Mouse (Mus musculus) lung, embryonic 15.5 days (tissue): ENCODE results near the gene Mboat7. TPM values are rescaled to one million over a fixed set of nuclear protein-coding genes. Genes with fewer than 3 reads are reported as not detected.
A peak's percentile ranks its signal among the peaks of the same experiment; 100 is the strongest.
"Not testable (repeated sequence)": the region's sequence is repeated elsewhere in the genome, so short reads cannot be mapped to it uniquely, and the experiment has no call there.

Experiments
- ATAC-seq: fragments of 200-750 bp; cut with Nextera tagmentation; 2 replicates; pipeline ENCODE4 v1.8.0; 2017; ENCODE audit warnings: moderate number of reproducible peaks, borderline replicate concordance; ENCODE audit not compliant: low FRiP score, low TSS enrichment; ENCODE audit errors: extremely low read depth
- H3K27ac ChIP-seq: fragments of 300-500 bp; sonication (generic); 2 replicates; pipeline ENCODE4 v1.5.1; 2015; ENCODE audit warnings: moderate library complexity, mild to moderate bottlenecking, inconsistent platforms
- H3K27me3 ChIP-seq: fragments of 300-500 bp; sonication (generic); 2 replicates; pipeline ENCODE4 v1.6.1; 2015; ENCODE audit warnings: inconsistent platforms
- H3K36me3 ChIP-seq: fragments of 300-500 bp; sonication (generic); 2 replicates; pipeline ENCODE4 v1.6.1; 2015; ENCODE audit warnings: inconsistent platforms
- H3K4me1 ChIP-seq: fragments of 300-500 bp; sonication (generic); 2 replicates; pipeline ENCODE4 v1.6.1; 2015; ENCODE audit warnings: inconsistent platforms
- H3K4me2 ChIP-seq: fragments of 300-500 bp; sonication (generic); 2 replicates; pipeline ENCODE4 v1.6.1; 2015; ENCODE audit warnings: inconsistent platforms, mild to moderate bottlenecking, moderate library complexity
- H3K4me3 ChIP-seq: fragments of 300-500 bp; sonication (generic); 2 replicates; pipeline ENCODE4 v1.5.1; 2015; ENCODE audit warnings: mild to moderate bottlenecking, inconsistent platforms
- H3K9ac ChIP-seq: fragments of 300-500 bp; sonication (generic); 2 replicates; pipeline ENCODE4 v1.6.1; 2015; ENCODE audit warnings: inconsistent platforms
- H3K9me3 ChIP-seq: fragments of 300-500 bp; sonication (generic); 2 replicates; pipeline ENCODE4 v1.6.1; 2016; ENCODE audit warnings: inconsistent platforms
- WGBS: fragments of 180-500 bp; shearing (Covaris S2); methylation state at CpG from one replicate; pipeline ENCODE4 v1.1.7; 2015; 5-methylcytosine and 5-hydroxymethylcytosine counted together
- polyA plus RNA-seq: library from polyadenylated mRNA; unstranded; fragments of >200 nt; fragmentation: Nextera tagmentation; extraction: Ambion mirVana; gene quantifications from 2 replicates; pipeline ENCODE4 v1.2.1, GENCODE M21; 2015

Gene Mboat7
- polyA plus RNA-seq, 1 experiment from 2014 or later: 51.4 TPM

GRCm38 (mm10) chr7:3705911-3706310, 12.6 kb upstream of the Mboat7 start:
- peaks cover 32% of the 10 kb centered on the region for H3K36me3 ChIP-seq
- H3K4me1 ChIP-seq: peaks cover 24% of the 10 kb centered on the region
- H3K27ac ChIP-seq: no peak overlapping the region
- H3K9ac ChIP-seq: peak overlapping the region; percentile 79
- H3K9me3 ChIP-seq: no peaks in the 10 kb centered on the region
- peak overlapping the region; percentile 82 for H3K4me2 ChIP-seq
- H3K4me3 ChIP-seq: peak overlapping the region; percentile 69
- no peaks in the 10 kb centered on the region for H3K27me3 ChIP-seq
- ATAC-seq: no peak
- 20% methylated on average over 6 of the region's 6 CpGs for WGBS

- peak overlapping the region; percentile 69 for H3K4me3 ChIP-seq
- not testable (repeated sequence) for H3K9me3 ChIP-seq, ATAC-seq, H3K27me3 ChIP-seq
- peak overlapping the region; percentile 82 for H3K4me2 ChIP-seq
- peaks cover 24% of the 10 kb centered on the region for H3K4me1 ChIP-seq
- peaks cover 32% of the 10 kb centered on the region for H3K36me3 ChIP-seq
- 2% methylated on average over 7 of the region's 7 CpGs for WGBS
- H3K9ac ChIP-seq: peak overlapping the region; percentile 79
- peak overlapping the region; percentile 93; the same call in 1 of the 2 replicates for H3K27ac ChIP-seq
These were observed 12.1 kb upstream of the Mboat7 start for GRCm38 (mm10) chr7:3705461-3705860.

GRCm38 (mm10) chr7:3704475-3704874, 11.2 kb upstream of the Mboat7 start:
- peaks cover 41% of the 10 kb centered on the region for H3K36me3 ChIP-seq
- ATAC-seq: peak; percentile 10; the same call in 1 of the 2 replicates
- H3K27ac ChIP-seq: peak overlapping the region; percentile 93
- H3K4me1 ChIP-seq: peaks cover 24% of the 10 kb centered on the region
- peak overlapping the region; percentile 69 for H3K4me3 ChIP-seq
- H3K4me2 ChIP-seq: peak overlapping the region; percentile 82
- H3K9me3 ChIP-seq: no peaks in the 10 kb centered on the region
- no peaks in the 10 kb centered on the region for H3K27me3 ChIP-seq
- WGBS: under 1% methylated on average over 20 of the region's 20 CpGs
- peak overlapping the region; percentile 79 for H3K9ac ChIP-seq

- H3K36me3 ChIP-seq: peaks cover 46% of the 10 kb centered on the region
- WGBS: under 1% methylated on average over 42 of the region's 42 CpGs
- no peaks in the 10 kb centered on the region for H3K9me3 ChIP-seq
These were observed 10.6 kb upstream of the Mboat7 start, which contains the start of gene Rps9 for GRCm38 (mm10) chr7:3703879-3704441. TSS of gene Rps9 (plus strand) at chr7:3703993.

GRCm38 (mm10) chr7:3703148-3703878, 10.0 kb upstream of the Mboat7 start:
- Histone ChIP-seq H3K4me3 (peak overlapping the region; percentile 69), H3K4me2 (peak overlapping the region; percentile 59), H3K27ac (peak overlapping the region; percentile 80), H3K9me3 (no peaks in the 10 kb centered on the region), H3K27me3 (no peaks in the 10 kb centered on the region), H3K9ac (peak overlapping the region; percentile 79), H3K36me3 (peaks cover 53% of the 10 kb centered on the region), H3K4me1 (peaks cover 24% of the 10 kb centered on the region)
- WGBS: 20% methylated on average over 6 of the region's 6 CpGs
- peak; percentile 32; the same call in 1 of the 2 replicates for ATAC-seq

More at GRCm38 (mm10) chr7:3703879-3704441, 10.6 kb upstream of the Mboat7 start, which contains the start of gene Rps9:
- H3K4me1 ChIP-seq: peaks cover 24% of the 10 kb centered on the region
- peak within 1 kb of the TSS; percentile 79 for H3K9ac ChIP-seq
- H3K27ac ChIP-seq: peak within 1 kb of the TSS; percentile 93
- H3K4me2 ChIP-seq: peak within 1 kb of the TSS; percentile 82
- H3K4me3 ChIP-seq: peak within 1 kb of the TSS; percentile 69
- peak; percentile 93 for ATAC-seq
- no peaks in the 10 kb centered on the region for H3K27me3 ChIP-seq

- no peak overlapping the region for H3K4me2 ChIP-seq
- no peaks in the 10 kb centered on the region for H3K27me3 ChIP-seq
- H3K4me1 ChIP-seq: peaks cover 15% of the 10 kb centered on the region
- H3K9me3 ChIP-seq: no peaks in the 10 kb centered on the region
- 94% methylated on average over 6 of the region's 6 CpGs for WGBS
- H3K9ac ChIP-seq: no peak overlapping the region
- no peak for ATAC-seq
- H3K27ac ChIP-seq: no peak overlapping the region
- no peak overlapping the region for H3K4me3 ChIP-seq
- H3K36me3 ChIP-seq: peaks cover 44% of the 10 kb centered on the region
These were observed 5.1 kb upstream of the Mboat7 start for GRCm38 (mm10) chr7:3698471-3698870.

- Histone ChIP-seq H3K4me1 (peaks cover 22% of the 10 kb centered on the region), H3K4me2 (peak overlapping the region; percentile 83), H3K27ac (peak overlapping the region; percentile 99), H3K9ac (peak overlapping the region; percentile 88), H3K36me3 (peaks cover 31% of the 10 kb centered on the region), H3K4me3 (peak overlapping the region; percentile 74)
- not testable (repeated sequence) for H3K9me3 ChIP-seq, H3K27me3 ChIP-seq, ATAC-seq
- WGBS: 2% methylated on average over 9 of the region's 9 CpGs
These were observed 1.6 kb upstream of the Mboat7 start for GRCm38 (mm10) chr7:3694949-3695305.

GRCm38 (mm10) chr7:3694076-3694948, 989 bp upstream of the Mboat7 start:
- H3K27me3 ChIP-seq: no peaks in the 10 kb centered on the region
- H3K4me3 ChIP-seq: peak overlapping the region; percentile 74
- ATAC-seq: peak; percentile 77
- H3K4me1 ChIP-seq: peaks cover 22% of the 10 kb centered on the region
- H3K4me2 ChIP-seq: peak overlapping the region; percentile 83
- under 1% methylated on average over 55 of the region's 55 CpGs for WGBS
- H3K27ac ChIP-seq: peak overlapping the region; percentile 99
- H3K9ac ChIP-seq: peak overlapping the region; percentile 88
- no peaks in the 10 kb centered on the region for H3K9me3 ChIP-seq
- H3K36me3 ChIP-seq: peaks cover 25% of the 10 kb centered on the region

- Histone ChIP-seq H3K27ac (peak overlapping the region; percentile 99), H3K4me2 (peak overlapping the region; percentile 83), H3K9me3 (no peaks in the 10 kb centered on the region), H3K4me1 (peaks cover 22% of the 10 kb centered on the region), H3K27me3 (no peaks in the 10 kb centered on the region), H3K4me3 (peak overlapping the region; percentile 74), H3K36me3 (peaks cover 19% of the 10 kb centered on the region), H3K9ac (peak overlapping the region; percentile 88)
- ATAC-seq: no peak
- under 1% methylated on average over 18 of the region's 18 CpGs for WGBS
These were observed 419 bp upstream of the Mboat7 start for GRCm38 (mm10) chr7:3693809-3694075.

- Histone ChIP-seq H3K9ac (peak within 1 kb of the TSS; percentile 88), H3K27me3 (no peaks in the 10 kb centered on the region), H3K4me1 (peaks cover 22% of the 10 kb centered on the region), H3K27ac (peak within 1 kb of the TSS; percentile 99), H3K4me3 (peak within 1 kb of the TSS; percentile 74), H3K4me2 (peak within 1 kb of the TSS; percentile 83), H3K36me3 (peaks cover 14% of the 10 kb centered on the region), H3K9me3 (no peaks in the 10 kb centered on the region)
- ATAC-seq: no peak; the same call in 1 of the 2 replicates
- under 1% methylated on average over 49 of the region's 49 CpGs for WGBS
These were observed 839 bp downstream of the Mboat7 start, which contains the start of gene Tsen34 for GRCm38 (mm10) chr7:3692382-3692986. TSS of gene Tsen34 (plus strand) at chr7:3692863.

- Histone ChIP-seq H3K9ac (peak overlapping the region; percentile 88), H3K4me1 (peaks cover 22% of the 10 kb centered on the region), H3K4me3 (peak overlapping the region; percentile 74), H3K27ac (peak overlapping the region; percentile 99; the same call in 1 of the 2 replicates), H3K36me3 (peaks cover 13% of the 10 kb centered on the region), H3K9me3 (no peaks in the 10 kb centered on the region), H3K4me2 (peak overlapping the region; percentile 83), H3K27me3 (no peaks in the 10 kb centered on the region)
- WGBS: 17% methylated on average over 3 of the region's 3 CpGs
- ATAC-seq: no peak
These were observed 1.4 kb downstream of the Mboat7 start for GRCm38 (mm10) chr7:3691919-3692318.
